Mouse (Mus musculus): ENCODE results near the gene Abr. TPM values are rescaled to one million over a fixed set of nuclear protein-coding genes. Genes with fewer than 3 reads are reported as not detected.

Abr gene
- total and polyA plus RNA-seq, 3 experiments, result 3.8 to 8.8 TPM; not detected in 1

DNA sequence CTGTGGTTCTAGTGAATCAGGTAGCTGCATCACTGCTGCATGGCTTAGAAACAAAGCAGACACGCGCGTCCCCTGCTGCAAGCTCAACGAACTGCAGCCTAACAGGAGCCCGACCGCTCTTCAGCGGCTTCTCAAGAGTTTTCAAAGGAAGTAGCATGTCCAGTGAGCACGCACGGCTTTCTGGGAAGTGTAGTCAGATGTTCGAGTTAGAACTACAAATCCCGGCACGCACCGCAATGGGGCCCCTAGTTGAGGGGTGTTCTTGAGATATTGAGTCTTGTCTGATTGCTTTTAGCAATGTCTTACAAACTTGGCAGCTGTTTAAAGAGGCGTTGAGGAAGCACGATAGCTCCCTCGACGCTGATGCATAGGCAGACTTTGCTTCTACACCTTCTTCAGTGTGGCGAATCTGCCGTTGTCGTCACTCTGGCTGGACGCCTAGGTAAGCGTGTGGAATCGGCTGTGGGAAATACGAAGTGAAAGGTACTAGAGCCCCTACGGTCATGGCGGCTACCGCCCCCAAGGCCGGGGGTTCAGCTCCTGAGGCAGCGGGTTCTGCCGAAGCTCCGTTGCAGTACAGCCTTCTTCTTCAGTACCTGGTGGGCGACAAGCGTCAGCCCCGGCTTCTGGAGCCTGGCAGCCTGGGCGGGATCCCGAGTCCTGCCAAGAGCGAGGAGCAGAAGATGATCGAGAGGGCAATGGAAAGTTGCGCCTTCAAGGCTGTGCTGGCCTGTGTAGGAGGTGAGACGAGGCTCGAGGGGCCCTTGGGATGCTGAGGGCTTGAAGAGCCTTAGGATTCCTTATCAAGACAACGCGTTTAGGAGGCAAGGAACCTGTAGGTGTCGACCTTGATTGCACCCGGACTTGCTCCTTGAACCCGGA is 215.2 kb downstream of the Abr start, which contains the start of gene Timm22 (continued):
- TF ChIP-seq POLR2AphosphoS5 (IDR thresholded peaks at IDR 0.05; ENCODE audit: borderline replicate concordance, low read depth, low read length), result no peak
- no peak for TF ChIP-seq E2F4 (IDR thresholded peaks at IDR 0.05; ENCODE audit: borderline replicate concordance, low read depth, low read length)
- TF ChIP-seq MAX (IDR thresholded peaks at IDR 0.05; ENCODE audit: low read length), result peak; percentile 77
- no peak for TF ChIP-seq ZNF384 (IDR thresholded peaks at IDR 0.05; ENCODE audit: low read depth, low read length)
- TF ChIP-seq GABPA (IDR thresholded peaks at IDR 0.05; ENCODE audit: low read depth, low read length), result no peak
- TF ChIP-seq HCFC1 (IDR thresholded peaks at IDR 0.05; ENCODE audit: low read depth, low read length), result peak; percentile 97
- peak; percentile 91 for TF ChIP-seq MAZ (IDR thresholded peaks at IDR 0.05; ENCODE audit: low read depth, low read length)
- no peak for TF ChIP-seq CHD1 (IDR thresholded peaks at IDR 0.05; ENCODE audit: low read depth, low read length)
- peak; percentile 90 for TF ChIP-seq MXI1 (IDR thresholded peaks at IDR 0.05; ENCODE audit: low read depth, low read length)
- TF ChIP-seq SMC3 (IDR thresholded peaks at IDR 0.05; ENCODE audit: low read depth, low read length), result peak; percentile 99
- no peak for TF ChIP-seq CHD2 (IDR thresholded peaks at IDR 0.05; ENCODE audit: low read length)
- peak; percentile 81; the same call in 1 of the 2 replicates for TF ChIP-seq POLR2AphosphoS2 (IDR thresholded peaks at IDR 0.05; ENCODE audit: low read length)
- no peak for TF ChIP-seq MAFK (IDR thresholded peaks at IDR 0.05; ENCODE audit: borderline replicate concordance, low read depth, low read length)
- TF ChIP-seq ETS1 (IDR thresholded peaks at IDR 0.05; ENCODE audit: low read depth, low read length), result peak; percentile 71

DNA sequence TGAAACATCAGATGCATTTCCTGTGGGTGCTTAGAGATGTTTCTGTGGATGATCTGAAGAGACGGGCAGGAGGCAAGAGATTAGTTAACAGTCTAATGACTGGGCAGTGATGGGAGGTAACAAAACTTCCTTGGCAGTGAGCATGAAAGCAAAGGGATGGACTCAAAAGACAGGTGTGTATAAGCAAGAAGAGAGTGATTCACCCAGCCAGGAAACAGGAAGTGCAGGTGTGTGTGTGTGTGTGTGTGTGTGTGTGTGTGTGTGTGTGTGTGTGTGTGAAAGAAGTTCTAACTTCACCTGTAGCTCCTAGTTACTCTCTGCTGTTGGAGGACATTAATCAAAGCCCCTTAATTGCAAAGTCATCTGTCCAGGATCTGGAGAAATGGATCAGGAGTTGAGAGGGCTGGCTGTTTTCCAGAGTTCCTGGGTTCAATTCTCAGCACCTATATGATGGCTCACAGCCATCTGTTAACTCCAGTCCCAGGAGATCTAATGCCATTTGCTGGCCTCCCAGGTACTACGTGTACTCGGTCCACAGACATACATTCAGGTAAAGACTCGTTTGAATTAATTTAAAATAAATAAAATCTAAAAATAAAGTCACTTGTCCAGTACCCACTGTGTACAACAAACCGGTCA is 216.4 kb downstream of the Abr start:
- Histone ChIP-seq H3K27me3 (ENCODE audit: control insufficient read depth in 1 of 2, insufficient read depth in 2 of 2, low read length in 2 of 2) (no peaks in the 10 kb centered on the region), H3K4me3 (ENCODE audit: control insufficient read depth in 1 of 2, insufficient read depth in 1 of 2, low read depth in 2 of 2, low read length in 2 of 2) (no peak overlapping the region), H3K79me2 (ENCODE audit: control insufficient read depth, insufficient read depth, low read length, poor library complexity) (peaks cover 12% of the 10 kb centered on the region), H3K9ac (ENCODE audit: control insufficient read depth, low read depth, low read length, poor library complexity, severe bottlenecking) (no peak overlapping the region), H3K27ac (ENCODE audit: control insufficient read depth, low read depth, low read length) (no peak overlapping the region), H3K4me1 (ENCODE audit: control insufficient read depth in 1 of 2, insufficient read depth in 2 of 2, low read length in 2 of 2) (0 out of 4 replicates have a peak, but pooled peaks cover 0 to 2% of the 10 kb centered on the region in 2 experiments), H3K36me3 (ENCODE audit: control insufficient read depth in 1 of 2, insufficient read depth in 2 of 2, low read length in 2 of 2) (peaks cover 0 to 2% of the 10 kb centered on the region in 2 experiments; a peak in 1 of 4 replicates), H3K9me3 (replicated peaks; ENCODE audit: insufficient read depth, low read length) (no peaks in the 10 kb centered on the region)
- peak; percentile 16 for DNase-seq (ENCODE audit: low read depth, low spot score)
- TF ChIP-seq ZKSCAN1 (IDR thresholded peaks at IDR 0.05; ENCODE audit: low read depth, low read length), result no peak
- TF ChIP-seq USF2 (IDR thresholded peaks at IDR 0.05; ENCODE audit: borderline replicate concordance in 1 of 2, insufficient read depth in 1 of 2, low read depth in 1 of 2, low read length in 2 of 2), result no peak
- TF ChIP-seq ZC3H11A (IDR thresholded peaks at IDR 0.05; ENCODE audit: low read depth, low read length), result no peak
- TF ChIP-seq MAFK (IDR thresholded peaks at IDR 0.05; ENCODE audit: borderline replicate concordance, low read depth, low read length), result no peak
- TF ChIP-seq GABPA (IDR thresholded peaks at IDR 0.05; ENCODE audit: low read depth, low read length), result no peak
- TF ChIP-seq CTCF (IDR thresholded peaks at IDR 0.05 in 2 of 3, conservative IDR thresholded peaks at IDR 0.05 in 1 of 3; ENCODE audit: control insufficient read depth in 1 of 3, insufficient read depth in 1 of 3, low read depth in 2 of 3, low read length in 3 of 3, poor library complexity in 1 of 3, severe bottlenecking in 1 of 3), result no peak
- TF ChIP-seq KAT2A (conservative IDR thresholded peaks at IDR 0.05; ENCODE audit: low read depth, low read length), result no peak
- no peak for TF ChIP-seq MXI1 (IDR thresholded peaks at IDR 0.05; ENCODE audit: low read depth, low read length)
- TF ChIP-seq NELFE (IDR thresholded peaks at IDR 0.05; ENCODE audit: low read depth, low read length), result no peak
- no peak for TF ChIP-seq RAD21 (IDR thresholded peaks at IDR 0.05; ENCODE audit: low read depth, low read length)
- no peak for TF ChIP-seq ELF1 (IDR thresholded peaks at IDR 0.05; ENCODE audit: low read depth, low read length)
- no peak for TF ChIP-seq EP300 (IDR thresholded peaks at IDR 0.05; ENCODE audit: low read depth in 1 of 2, low read length in 2 of 2)
- TF ChIP-seq POLR2AphosphoS5 (IDR thresholded peaks at IDR 0.05; ENCODE audit: borderline replicate concordance, low read depth, low read length), result no peak
- TF ChIP-seq SIN3A (IDR thresholded peaks at IDR 0.05; ENCODE audit: low read length), result no peak
- TF ChIP-seq UBTF (IDR thresholded peaks at IDR 0.05; ENCODE audit: borderline replicate concordance, insufficient read depth, low read depth, low read length), result no peak
- no peak for TF ChIP-seq NRF1 (IDR thresholded peaks at IDR 0.05; ENCODE audit: insufficient read depth, low read depth, low read length, poor library complexity, severe bottlenecking)

All from MEL (cell line).